Mouse (Mus musculus): ENCODE results near the gene Tnfrsf8.

Gene Tnfrsf8

GRCm38 (mm10) chr4:145230647-145231046 is 84.3 kb downstream of the Tnfrsf8 start:
- DNase-seq (ENCODE audit: low spot score) = no peak

GRCm38 (mm10) chr4:145229524-145230163 is 85.3 kb downstream of the Tnfrsf8 start:
- DNase-seq (ENCODE audit: low spot score) = no peak

- DNase-seq (ENCODE audit: low spot score) = no peak
Measured at GRCm38 (mm10) chr4:145229051-145229450, 85.9 kb downstream of the Tnfrsf8 start.

GRCm38 (mm10) chr4:145224613-145225012 is 90.4 kb downstream of the Tnfrsf8 start:
- DNase-seq (ENCODE audit: low spot score) = no peak

DNA sequence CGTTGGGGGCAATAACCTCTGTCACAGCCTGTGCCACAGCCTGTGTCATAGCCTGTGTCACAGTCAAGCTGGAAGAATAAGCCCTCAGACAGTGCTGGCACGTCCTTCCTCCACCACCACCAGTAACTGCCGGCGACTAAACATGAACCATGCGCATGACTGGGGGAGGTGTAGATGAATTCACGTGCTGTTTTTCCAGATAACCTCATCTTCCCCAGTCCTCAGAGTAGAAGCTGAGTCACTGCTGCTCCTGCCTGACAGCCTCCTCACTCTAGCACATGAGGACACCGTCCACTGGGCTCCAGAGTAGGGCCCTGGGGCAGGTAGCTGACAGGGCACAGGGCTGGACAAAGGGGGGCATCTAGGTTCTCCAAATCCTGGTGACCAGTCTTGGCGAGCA is 92.9 kb downstream of the Tnfrsf8 start:
- DNase-seq (ENCODE audit: low spot score) = no peak

DNA sequence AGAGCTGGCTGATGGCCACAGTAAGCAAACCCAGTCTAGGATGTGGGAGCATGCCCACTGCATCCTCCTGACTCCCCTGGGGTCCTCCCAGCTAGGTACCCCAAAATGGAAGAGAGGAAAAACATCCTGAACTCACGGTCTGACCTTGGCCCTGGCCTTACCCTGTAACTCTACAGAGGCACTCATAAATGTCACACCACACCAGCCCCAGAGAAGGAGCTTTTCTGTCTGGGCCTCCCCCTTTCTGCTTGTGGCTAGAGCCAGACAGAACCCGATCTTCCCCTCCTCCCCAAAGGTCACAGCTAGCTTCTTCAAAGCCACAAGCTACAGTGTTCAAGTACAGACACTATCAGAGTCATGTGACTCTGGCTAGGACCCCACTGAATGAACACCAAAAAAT is 93.6 kb downstream of the Tnfrsf8 start:
- DNase-seq (ENCODE audit: low spot score) = no peak

DNA sequence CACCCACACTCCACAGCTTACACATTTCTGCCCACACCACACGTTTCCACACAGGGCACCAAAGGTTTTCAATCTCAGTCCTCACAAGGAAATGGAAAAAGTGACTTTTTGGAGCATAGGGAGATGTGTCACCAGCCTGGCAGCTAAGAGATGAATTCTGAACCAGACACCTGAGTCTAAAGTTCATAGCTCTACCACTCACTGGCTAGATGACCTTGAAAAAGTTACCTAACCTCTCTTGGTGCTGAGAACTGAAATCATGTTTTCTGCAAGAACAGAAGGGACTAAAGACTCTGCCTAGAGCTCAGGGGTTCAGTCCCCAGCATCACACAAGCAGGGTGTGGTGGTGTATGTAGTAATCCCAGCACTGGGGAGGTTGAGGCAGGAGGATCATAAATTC is 95.0 kb downstream of the Tnfrsf8 start:
- DNase-seq (ENCODE audit: low spot score) = no peak

- DNase-seq (ENCODE audit: low spot score) = peak; percentile 36
Measured at GRCm38 (mm10) chr4:145219240-145219985, 95.6 kb downstream of the Tnfrsf8 start.

DNA sequence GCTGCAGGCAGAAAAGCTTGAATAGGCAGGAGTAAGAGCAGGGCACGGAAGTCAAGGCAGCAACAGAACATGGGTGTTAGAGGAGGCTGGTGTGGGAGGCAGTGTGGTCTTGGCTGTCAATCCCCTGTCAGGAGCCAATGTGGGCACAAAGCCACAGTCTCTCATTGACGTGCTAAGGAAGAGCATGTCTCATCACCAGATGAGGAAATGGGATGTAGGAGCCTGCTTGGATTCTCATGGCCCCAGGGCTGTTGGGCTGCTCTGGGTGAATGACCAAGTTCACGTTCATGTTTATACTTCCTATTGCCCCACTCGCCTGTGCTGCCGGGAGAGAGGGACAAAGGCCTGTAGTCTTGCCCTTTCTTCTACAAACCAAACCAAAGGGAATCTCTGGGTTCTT is 97.1 kb downstream of the Tnfrsf8 start:
- DNase-seq (ENCODE audit: low spot score) = no peak
